Mouse (Mus musculus) thymus, adult 2 months (tissue): ENCODE results near the gene Cldn6. TPM values are rescaled to one million over a fixed set of nuclear protein-coding genes. Genes with fewer than 3 reads are reported as not detected.

Source experiments
- DNase-seq: peaks from one replicate; pipeline ENCODE4 v3.0.0; 2021
- H3K27ac ChIP-seq: fragments of 200-500 bp; 2 replicates; pipeline ENCODE4 v1.5.1; 2012; ENCODE audit warnings: low read length, control low read depth; ENCODE audit not compliant: control insufficient read depth, insufficient read depth
- H3K27me3 ChIP-seq: fragments of 200-500 bp; 2 replicates; pipeline ENCODE4 v1.6.1; 2012; ENCODE audit warnings: mild to moderate bottlenecking, low read length, moderate library complexity, mixed read lengths; ENCODE audit not compliant: control insufficient read depth, insufficient read depth
- H3K36me3 ChIP-seq: fragments of 200-500 bp; 2 replicates; pipeline ENCODE4 v1.6.1; 2012; ENCODE audit warnings: mild to moderate bottlenecking, low read length, moderate library complexity; ENCODE audit not compliant: control insufficient read depth, insufficient read depth
- H3K4me1 ChIP-seq: fragments of 200-500 bp; replicated peaks from 2 replicates; pipeline ENCODE4 v1.6.1; 2012; ENCODE audit warnings: low read length; ENCODE audit not compliant: control insufficient read depth, insufficient read depth
- H3K4me3 ChIP-seq: fragments of 200-500 bp; 2 replicates; pipeline ENCODE4 v1.5.1; 2012; ENCODE audit warnings: mild to moderate bottlenecking, low read length, control low read depth, moderate library complexity; ENCODE audit not compliant: control insufficient read depth, insufficient read depth
- CTCF ChIP-seq: fragments of 200-500 bp; IDR thresholded peaks from 2 replicates; pipeline ENCODE4 v1.5.1; 2012; ENCODE audit warnings: mild to moderate bottlenecking, control low read depth, low read length, moderate library complexity, borderline replicate concordance; ENCODE audit not compliant: control insufficient read depth, poor library complexity, insufficient read depth; ENCODE audit errors: extremely low read depth
- POLR2A ChIP-seq: fragments of 200-500 bp; IDR thresholded peaks from 2 replicates; pipeline ENCODE4 v1.6.1; 2012; ENCODE audit warnings: mild to moderate bottlenecking, low read length, control low read depth, moderate library complexity; ENCODE audit not compliant: control insufficient read depth, poor library complexity, insufficient read depth; ENCODE audit errors: extremely low read depth
- WGBS: fragments of 180-500 bp; shearing (Covaris S2); methylation state at CpG from one replicate; pipeline ENCODE4 v1.1.7; 2018; 5-methylcytosine and 5-hydroxymethylcytosine counted together
- polyA plus RNA-seq: library from polyadenylated mRNA; depleted of rRNA; stranded (reverse); fragments of >200 nt; gene quantifications from 2 replicates; pipeline ENCODE4 v1.2.3, GENCODE M21; 2012

Gene Cldn6
- polyA plus RNA-seq, 1 experiment = 0.47 TPM

GRCm38 (mm10) chr17:23673424-23674073, 5.5 kb upstream of the Cldn6 start, which contains the start of the genes Hcfc1r1 and Thoc6:
Gene Hcfc1r1 (plus strand): TSS chr17:23673596.
Gene Thoc6 (minus strand): TSS chr17:23673882.
- H3K4me1 ChIP-seq = peaks cover 21% of the 10 kb centered on the region
- H3K4me3 ChIP-seq = peak within 1 kb of the TSS; percentile 77
- TF ChIP-seq POLR2A = peak; percentile 56; the same call in 1 of the 2 replicates
- no peak; the same call in none of the 2 replicates for TF ChIP-seq CTCF
- peaks cover 3% of the 10 kb centered on the region; the same call in 1 of the 2 replicates for H3K27me3 ChIP-seq
- H3K36me3 ChIP-seq = peaks cover 5% of the 10 kb centered on the region; the same call in 1 of the 2 replicates
- peak within 1 kb of the TSS; percentile 55 for H3K27ac ChIP-seq
- DNase-seq = peak; percentile 91
- under 1% methylated on average over 45 of the region's 45 CpGs for WGBS

GRCm38 (mm10) chr17:23674271-23674952, 4.6 kb upstream of the Cldn6 start:
- no peak for DNase-seq
- no peak overlapping the region for H3K27ac ChIP-seq
- WGBS = 65% methylated on average over 9 of the region's 9 CpGs

DNA sequence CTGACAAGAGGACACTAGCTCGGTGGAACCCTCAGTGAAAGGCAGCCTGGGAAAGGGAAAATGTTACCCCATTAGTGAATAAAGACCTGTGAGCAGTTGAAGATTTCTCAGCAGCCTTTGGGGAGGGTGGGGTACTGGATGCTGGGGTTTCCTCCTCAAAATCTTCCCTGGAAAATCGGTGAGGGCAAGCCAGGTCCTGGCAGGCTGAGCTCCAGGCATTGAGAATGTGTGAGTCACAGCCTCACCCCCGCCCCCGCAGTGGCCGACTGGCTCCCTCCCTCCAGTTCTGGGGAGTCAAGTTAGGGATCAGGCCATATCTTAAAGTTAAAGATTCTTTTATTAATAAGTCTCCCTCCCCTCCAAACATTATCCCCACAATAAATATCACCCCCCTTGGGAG, 3.9 kb upstream of the Cldn6 start:
- Histone ChIP-seq H3K4me3 (no peak overlapping the region), H3K27ac (no peak overlapping the region), H3K4me1 (peaks cover 24% of the 10 kb centered on the region), H3K36me3 (no peaks in the 10 kb centered on the region), H3K27me3 (peaks cover 9% of the 10 kb centered on the region; the same call in 1 of the 2 replicates)
- DNase-seq = no peak
- no peak for TF ChIP-seq POLR2A
- TF ChIP-seq CTCF = no peak
- WGBS = 69% methylated on average over 5 of the region's 5 CpGs

More at GRCm38 (mm10) chr17:23674271-23674952, 4.6 kb upstream of the Cldn6 start:
- no peak for TF ChIP-seq POLR2A
- TF ChIP-seq CTCF = no peak
- Histone ChIP-seq H3K36me3 (no peaks in the 10 kb centered on the region), H3K4me1 (peaks cover 21% of the 10 kb centered on the region), H3K27me3 (peaks cover 4% of the 10 kb centered on the region; the same call in 1 of the 2 replicates), H3K4me3 (peak overlapping the region; percentile 77; the same call in 1 of the 2 replicates)

DNA sequence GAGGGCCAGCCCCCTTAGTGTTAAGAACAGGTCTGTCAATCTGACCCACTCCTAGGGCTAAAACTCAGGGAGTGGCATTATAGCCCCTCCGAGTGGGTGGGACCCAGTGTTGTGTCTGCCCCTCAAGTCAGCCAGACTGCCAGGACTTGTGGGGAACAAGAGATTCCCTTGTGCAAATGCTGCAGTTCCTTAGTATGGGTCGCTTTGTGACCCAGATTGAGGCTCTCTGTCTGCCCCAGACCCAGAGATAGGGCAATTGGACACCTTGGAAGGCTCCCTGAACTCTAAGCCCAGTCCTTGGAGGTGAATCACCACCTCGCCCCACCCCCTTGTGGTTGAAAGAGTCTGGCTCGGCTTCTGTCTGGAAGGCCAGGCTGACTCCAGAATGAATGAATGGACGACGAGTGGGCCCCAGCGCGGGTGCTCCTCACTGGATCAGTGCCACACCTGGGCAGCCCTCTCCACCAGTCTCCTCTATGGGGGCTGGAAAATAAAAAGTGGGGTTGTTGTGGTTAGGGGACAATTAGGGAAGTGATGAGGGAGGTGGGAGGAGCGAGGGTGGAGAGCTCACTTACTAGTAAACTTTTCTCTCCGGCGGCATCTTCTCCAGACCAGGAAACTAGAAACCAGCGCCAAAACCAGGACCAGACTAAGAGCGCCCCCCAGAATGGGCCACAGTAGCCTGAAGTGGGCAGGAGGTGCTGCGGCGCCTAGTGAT, 3.3 kb upstream of the Cldn6 start:
- TF ChIP-seq CTCF (no peak), POLR2A (no peak)
- 20% methylated on average over 15 of the region's 15 CpGs for WGBS
- Histone ChIP-seq H3K27me3 (peaks cover 9% of the 10 kb centered on the region; the same call in 1 of the 2 replicates), H3K36me3 (no peaks in the 10 kb centered on the region), H3K4me1 (peaks cover 24% of the 10 kb centered on the region), H3K27ac (no peak overlapping the region), H3K4me3 (no peak overlapping the region)
- DNase-seq = peak; percentile 22

DNA sequence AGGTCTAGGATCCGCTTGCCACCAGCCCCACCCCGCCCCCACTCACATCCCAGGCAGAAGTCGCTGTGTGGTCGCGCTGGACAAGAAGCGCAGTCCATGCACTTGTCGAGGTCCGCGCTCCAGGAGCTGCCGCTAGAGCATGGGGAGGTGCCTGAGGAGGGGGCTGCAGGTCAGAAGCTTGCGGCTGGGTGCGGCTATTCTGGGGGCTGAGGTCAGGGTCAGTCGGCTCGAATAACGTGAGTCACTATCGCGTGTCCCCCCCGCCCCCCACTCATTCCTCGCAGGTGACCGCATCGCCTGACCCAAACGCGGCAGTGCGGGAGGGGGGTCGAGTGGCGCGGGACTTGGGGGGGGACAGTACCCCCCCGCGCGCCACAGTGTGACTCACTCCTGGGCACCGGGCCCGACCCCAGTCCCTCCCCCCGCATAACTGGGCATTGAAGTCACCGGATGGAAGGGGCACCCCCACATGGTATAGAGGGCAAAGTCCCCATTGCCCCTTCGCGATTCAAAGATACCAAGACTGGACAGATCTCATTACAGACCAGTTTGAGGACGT, 2.5 kb upstream of the Cldn6 start:
- TF ChIP-seq CTCF (no peak), POLR2A (no peak)
- H3K36me3 ChIP-seq = no peaks in the 10 kb centered on the region
- H3K27ac ChIP-seq = no peak overlapping the region
- WGBS = under 1% methylated on average over 37 of the region's 37 CpGs
- peak overlapping the region; percentile 74 for H3K4me3 ChIP-seq
- peaks cover 24% of the 10 kb centered on the region for H3K4me1 ChIP-seq
- peaks cover 9% of the 10 kb centered on the region; the same call in 1 of the 2 replicates for H3K27me3 ChIP-seq
- peak; percentile 35 for DNase-seq

DNA sequence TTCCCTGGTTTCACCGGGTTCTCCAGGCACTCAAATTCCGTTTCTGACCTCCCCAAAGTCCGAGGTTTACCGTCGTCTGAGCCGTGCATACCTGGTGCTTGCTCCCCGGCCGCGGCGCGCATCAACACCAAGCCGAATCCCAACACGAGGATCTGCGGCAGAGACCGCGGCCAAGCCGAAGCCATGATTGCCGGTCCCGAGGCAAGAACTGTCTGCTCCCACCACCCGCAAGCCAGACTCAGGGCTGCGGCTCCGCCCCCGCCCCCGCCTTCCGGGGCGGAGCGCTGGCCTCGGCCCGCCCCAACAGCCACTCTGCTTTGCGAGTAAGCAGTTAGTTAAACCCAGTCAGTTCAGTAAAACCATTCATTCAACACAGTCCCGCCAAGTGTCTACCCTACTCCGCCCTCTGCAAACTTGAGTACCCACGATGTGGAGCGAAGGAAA, 1.8 kb upstream of the Cldn6 start, which contains the start of gene Tnfrsf12a:
Gene Tnfrsf12a, minus strand, starts transcription at position 233 of the 444 bp plus-strand sequence.
- TF ChIP-seq CTCF (0 out of 2 replicates have a peak, but pooled peaks have one; percentile 31), POLR2A (peak; percentile 79)

More for the DNA sequence above, 1.8 kb upstream of the Cldn6 start, which contains the start of gene Tnfrsf12a:
- WGBS = under 1% methylated on average over 34 of the region's 34 CpGs
- Histone ChIP-seq H3K27me3 (peaks cover 9% of the 10 kb centered on the region; the same call in 1 of the 2 replicates), H3K4me3 (peak within 1 kb of the TSS; percentile 74), H3K36me3 (no peaks in the 10 kb centered on the region), H3K4me1 (peaks cover 24% of the 10 kb centered on the region), H3K27ac (no peak within 1 kb of the TSS)
- DNase-seq = peak; percentile 88
